Mouse (Mus musculus): ENCODE data around the gene Npas3.

DNA sequence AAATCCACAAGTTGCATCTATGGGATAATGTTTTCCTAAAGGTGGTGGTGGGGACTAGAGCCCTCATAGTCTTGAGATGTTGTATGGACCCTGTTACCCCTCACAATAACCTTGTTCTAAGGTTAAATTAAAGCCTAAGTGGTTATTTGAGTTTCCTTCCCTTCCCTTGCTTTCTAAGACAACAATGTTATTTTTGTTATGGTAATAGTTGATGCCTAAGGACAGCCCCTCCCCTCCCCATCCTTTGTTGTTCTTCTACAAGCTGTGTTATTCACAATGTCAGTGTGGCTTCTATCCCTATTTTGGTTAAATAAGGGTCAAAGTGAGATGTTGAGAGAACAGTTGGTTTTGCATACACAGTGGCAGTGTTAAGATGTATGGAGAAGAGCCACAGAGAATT lies 226.0 kb downstream of the Npas3 start:
- TF ChIP-seq CTCF (IDR thresholded peaks at IDR 0.05; ENCODE audit: low read depth, low read length) = no peak
- TF ChIP-seq POLR2A (IDR thresholded peaks at IDR 0.05; ENCODE audit: extremely low read depth, insufficient read depth, low read length) = no peak
